Mouse (Mus musculus) mature B cell (primary cell): ENCODE measurements around the gene Setd6.

ENCODE experiments used
- in situ Hi-C: fragments of 300-500 bp; cut with MboI; formaldehyde crosslinking; loops from 2 replicates; pipeline ENCODE4 v1.14.3; 2019

Setd6 gene

DNA sequence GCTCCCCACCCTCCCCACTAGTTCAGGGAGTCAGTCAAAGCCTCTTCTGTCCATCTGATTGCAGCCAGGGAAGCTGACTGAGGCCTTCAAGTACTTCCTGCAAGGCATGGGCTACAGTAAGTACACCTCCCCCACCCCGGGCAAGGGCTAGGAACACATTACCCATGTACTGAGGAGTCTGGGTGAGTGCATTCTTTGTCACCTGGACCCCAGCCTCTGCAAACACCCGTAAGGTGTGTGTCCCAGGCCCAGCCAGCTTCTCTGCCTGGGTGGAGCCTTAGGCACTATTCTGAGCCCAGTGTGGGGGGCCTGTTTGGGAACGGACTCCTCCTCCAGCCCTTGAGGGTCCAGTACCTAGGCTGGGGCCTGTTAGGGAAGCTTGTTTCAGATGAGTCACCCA is 4.7 kb upstream of the Setd6 start:
- in situ Hi-C loops, result no loop called here

DNA sequence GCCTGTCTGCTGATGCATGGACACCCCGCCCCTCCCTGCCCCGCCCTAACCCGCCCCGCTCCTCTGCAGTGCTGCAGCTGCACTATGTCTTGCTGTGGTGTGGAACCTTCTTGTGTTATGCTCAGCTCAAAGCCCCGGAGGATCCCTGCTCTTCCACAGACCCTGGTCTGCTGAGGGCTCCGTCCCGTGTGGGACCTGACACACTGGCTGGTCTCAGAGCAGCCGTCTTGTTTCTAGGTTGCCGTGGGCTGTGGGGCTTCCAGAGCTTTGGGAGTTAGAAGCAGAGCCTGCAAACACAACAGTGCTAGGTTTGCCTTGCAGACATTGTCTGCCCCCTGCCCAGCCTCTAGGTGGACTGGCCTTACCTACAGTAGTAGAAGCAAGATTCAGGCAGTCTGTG is 3.3 kb upstream of the Setd6 start:
- in situ Hi-C loops, result no loop called here

DNA sequence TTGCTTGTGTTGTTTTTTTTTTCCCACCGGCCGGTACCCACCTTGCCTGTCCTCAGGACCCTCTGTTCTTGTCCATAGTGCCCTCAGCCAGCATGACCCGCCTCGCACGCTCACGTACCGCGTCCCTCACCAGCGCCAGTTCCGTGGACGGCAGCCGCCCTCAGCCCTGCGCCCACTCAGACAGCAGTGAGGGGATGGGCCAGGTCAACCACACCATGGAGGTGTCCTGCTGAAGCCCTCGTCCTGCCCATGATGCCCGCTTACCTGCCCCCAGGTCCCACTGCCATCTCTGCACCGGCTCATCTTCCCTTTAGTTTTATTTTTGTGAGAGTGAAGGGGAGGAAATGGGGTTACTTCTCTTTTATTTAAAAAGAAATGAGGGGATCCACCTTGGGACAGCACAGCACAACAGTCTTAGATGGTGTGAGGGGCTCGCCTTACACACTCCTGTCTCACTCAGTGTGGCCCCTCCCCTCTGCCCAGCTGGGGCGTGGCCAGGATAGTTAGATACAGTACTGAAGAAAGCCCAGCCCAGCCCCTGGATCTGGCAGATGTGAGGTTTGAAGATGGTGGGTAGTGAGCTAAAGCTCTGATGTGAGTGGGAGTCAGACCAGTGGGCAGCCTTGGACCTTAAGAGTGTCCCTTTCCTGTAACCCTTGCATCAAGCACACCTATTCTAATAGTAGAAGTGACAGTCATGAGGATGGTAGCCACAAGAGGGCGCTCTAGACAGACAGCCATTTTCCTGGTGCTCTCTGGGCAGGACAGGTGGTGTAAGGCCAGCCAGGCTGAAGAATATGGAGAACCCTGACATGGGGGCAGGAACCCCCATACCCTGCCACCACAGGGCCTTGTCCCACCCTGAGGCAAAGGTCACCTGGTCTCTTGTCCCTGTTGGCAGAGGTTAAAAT is 2.3 kb upstream of the Setd6 start:
- in situ Hi-C loops, result no loop called here

DNA sequence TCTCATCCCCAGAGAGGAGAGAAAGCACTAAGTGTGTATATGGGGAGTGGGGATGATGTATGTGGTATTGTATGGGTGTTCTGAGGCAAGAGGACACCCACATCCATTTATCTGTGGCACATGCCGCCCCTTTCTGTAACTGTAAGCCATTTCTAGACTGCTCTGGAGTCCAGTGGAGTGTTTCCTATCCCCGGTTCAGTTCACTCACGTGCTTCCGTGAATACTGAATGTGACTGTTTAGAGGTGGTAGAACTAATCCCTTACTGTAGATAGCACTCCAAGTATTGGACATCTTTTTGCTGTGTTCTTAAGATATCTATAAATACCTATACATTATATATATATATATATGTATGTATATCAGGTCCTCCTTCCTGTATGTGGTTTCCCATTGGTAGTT is 1.3 kb upstream of the Setd6 start:
- in situ Hi-C loops, result no loop called here

DNA sequence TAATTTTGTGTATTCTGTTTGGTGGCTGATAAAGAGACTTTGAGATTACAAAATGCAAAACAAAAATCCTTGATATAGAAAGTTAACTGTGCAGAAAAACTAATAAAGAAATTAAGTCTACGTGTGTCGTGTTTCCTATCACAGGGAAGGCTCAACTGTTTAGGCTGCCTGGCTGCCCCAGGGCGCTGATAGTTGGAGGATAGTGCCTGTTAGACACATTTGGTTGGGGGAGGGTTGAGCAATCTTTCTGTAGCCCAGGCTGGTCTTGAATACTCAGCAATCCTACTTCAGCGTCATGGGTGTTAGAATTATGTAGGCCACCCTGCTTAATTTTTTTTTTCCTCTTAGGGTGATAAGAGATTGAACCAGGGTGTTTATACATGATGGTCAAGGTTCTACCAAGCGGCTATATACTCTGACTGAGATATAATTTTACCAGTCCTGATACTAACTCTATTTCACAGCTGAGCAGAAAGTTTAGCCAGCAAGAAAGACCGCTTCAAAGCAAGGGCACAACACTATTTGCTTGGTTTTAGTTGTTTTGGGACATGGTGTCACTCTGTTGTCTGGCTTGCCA is 756 bp upstream of the Setd6 start:
- in situ Hi-C loops, result no loop called here

DNA sequence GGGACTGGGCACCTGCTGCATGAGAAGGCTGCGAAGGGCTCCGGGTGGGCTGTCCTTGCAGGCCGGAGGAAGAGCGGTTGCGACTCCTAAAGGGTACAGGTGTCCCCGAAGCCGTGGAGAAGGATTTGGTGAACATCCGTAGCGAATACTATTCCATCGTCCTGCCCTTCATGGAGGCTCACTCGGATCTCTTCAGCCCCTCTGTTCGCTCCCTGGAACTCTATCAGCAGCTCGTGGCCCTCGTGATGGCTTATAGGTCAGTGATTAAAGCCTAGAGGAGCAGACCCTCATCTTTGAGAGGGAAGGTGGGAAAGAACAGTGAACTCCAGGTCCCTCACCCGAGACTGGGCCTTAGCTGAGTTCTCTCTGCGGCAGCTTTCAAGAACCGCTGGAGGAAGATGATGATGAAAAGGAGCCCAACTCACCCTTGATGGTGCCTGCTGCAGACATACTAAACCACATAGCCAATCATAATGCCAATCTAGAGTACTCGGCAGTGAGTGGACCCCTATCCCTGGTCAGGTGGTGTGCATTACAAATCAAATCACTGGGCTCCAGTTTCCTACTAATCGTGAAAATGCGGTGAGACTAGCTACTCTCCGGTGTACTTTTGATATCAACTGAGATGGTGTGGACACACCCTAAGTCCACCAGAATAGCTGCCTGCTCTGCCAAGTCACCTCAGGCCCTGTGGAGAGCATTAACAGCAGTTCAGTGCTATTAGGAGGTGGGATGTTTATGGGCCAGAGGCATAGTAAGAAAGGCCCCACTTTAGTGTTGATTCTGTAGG is 1.1 kb downstream of the Setd6 start:
- in situ Hi-C loops, result no loop called here

DNA sequence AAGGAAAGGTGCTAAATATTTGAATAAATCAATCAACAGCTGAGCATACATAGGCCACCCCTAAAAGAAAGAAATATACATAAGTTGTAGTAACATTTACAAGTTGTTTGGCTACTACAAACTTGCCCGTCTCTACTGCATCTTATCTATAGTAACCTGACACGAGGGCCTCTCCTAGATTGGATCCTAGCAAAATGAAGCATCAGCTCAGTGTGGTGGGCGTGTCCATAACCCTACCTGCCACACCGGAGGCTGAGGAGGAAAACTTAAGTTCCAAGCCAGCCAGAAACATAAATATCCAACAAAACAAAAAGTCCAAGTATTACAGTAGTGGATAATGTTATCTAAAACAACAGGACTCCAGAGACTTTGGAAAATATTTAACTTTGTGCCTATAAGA is 11.9 kb downstream of the Setd6 start:
- in situ Hi-C loops, result no loop called here

DNA sequence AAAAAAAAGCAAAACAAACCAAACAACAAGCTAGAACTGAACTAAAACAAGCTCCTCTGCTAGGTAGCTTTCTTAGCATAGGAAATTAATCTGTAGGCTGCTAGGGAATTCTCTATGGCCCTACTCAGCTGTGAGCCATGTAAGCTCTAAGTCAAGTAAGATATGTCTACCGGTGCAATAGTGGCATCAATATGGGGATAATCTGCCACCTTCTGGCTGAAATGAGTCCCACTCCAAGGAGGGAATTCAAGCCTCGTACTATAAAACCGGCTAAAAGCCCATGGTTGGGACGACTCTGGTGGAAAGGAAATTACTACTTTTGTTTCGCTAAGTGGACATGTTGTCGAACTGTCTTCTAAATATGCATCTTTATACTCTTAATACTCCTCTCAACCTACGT is 22.9 kb downstream of the Setd6 start:
- in situ Hi-C loops, result no loop called here

DNA sequence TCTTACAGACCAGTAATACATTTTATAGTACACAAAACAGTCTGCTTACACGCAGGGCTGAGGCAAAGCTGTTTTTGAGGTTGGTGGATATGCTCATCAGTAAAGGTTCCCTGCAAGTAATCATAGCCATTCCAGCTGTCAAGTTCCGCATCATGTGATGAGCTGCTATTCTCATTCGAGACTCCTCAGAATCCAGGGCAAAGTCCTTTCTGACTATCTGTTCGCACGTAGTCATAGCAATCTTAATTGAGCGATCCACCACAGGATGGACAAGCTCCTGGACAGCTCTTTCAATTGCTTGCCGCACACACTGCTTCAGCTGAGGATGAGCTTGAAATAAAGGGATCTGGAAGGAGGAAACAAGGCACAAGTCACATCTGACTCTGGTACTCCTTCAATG is 26.1 kb downstream of the Setd6 start:
- in situ Hi-C loops, result no loop called here

DNA sequence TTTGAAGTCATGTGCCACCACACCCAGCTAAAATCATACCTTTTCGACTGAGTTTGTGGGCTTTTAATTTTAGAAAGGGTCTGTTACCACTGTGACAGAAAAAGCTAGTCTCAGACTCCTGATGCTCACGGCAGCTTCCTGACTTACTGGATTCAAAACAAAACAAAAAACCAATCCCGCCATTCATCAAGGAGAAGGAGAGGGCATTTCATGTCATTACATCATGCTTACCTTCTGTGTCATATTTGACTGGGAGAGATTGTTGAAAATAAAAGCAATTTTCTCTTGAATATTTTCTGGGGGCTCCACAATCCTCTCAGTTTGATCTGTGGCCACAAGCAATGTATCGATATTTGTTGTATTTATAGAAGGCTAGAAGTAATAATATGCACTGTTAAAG is 32.3 kb downstream of the Setd6 start:
- in situ Hi-C loops, result no loop called here

DNA sequence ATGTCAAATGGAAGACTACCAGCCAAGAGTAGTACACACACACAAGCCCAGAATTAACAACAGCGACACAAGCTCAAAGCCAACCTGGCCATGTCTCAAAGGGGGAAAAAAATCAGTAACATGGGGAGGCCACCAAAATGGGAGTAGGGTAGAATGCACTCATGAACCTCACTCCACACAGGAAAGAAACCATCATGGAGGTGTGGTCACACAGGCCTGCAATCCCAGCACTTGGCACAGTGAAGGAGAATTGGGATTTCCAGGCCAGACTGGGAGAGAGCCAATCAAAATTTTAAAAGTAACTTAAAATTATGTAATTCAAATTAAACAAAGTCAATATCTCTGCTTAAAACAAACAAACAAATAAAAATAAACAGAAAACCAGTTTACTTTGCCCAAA is 36.2 kb downstream of the Setd6 start:
- in situ Hi-C loops, result no loop called here

DNA sequence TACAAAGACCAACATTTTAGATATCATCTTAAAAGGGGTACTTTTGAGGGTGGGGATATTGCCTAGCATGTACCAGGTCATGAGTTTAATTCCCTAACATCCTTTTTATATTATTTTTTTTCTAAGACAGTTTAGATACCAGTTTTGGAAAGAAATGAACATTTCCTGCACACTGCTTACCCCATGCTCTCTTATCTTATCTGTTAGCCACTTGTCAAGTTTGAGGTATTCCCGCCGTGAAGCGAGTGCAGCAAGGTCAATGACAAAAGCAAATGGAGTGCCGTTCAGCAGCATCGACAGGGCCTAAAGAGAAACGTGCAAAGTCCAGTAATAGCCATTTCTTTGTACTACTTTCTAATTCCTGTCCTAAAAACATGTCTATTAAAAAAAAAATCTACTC is 44.6 kb downstream of the Setd6 start:
- in situ Hi-C loops, result no loop called here

DNA sequence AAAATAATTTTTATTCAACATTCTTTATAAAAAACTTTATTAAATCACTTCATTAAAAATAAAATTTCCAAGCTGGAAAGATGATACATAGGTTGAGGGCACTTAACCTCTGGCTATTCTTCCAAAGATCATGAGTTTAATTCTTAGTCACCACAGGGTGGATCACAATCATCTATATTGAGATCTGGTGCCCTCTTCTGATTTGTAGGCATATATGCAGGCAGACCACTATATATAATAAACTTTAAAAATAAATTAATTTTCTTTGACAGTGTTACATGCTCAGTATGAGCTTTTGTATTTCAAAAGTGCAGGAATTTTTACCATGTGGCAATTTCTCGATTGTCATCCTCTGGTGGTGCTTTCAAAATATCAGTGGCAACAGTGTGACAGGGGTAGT is 48.5 kb downstream of the Setd6 start:
- in situ Hi-C loops, result no loop called here
